Mouse (Mus musculus) v-Abl transformed pro-B cells (cell line): Measurements from ENCODE around the gene Vat1.
"Not testable (repeated sequence)": the region's sequence is repeated elsewhere in the genome, so short reads cannot be mapped to it uniquely, and the experiment has no call there.

ENCODE experiments used
- in situ Hi-C, 2 experiments: fragments of 400-800 bp; cut with MboI; formaldehyde crosslinking; loops; one replicate each; pipeline ENCODE4 v1.15.1; 2025; ENCODE audit not compliant: unreplicated experiment in 2 of 2

The Vat1 gene

DNA sequence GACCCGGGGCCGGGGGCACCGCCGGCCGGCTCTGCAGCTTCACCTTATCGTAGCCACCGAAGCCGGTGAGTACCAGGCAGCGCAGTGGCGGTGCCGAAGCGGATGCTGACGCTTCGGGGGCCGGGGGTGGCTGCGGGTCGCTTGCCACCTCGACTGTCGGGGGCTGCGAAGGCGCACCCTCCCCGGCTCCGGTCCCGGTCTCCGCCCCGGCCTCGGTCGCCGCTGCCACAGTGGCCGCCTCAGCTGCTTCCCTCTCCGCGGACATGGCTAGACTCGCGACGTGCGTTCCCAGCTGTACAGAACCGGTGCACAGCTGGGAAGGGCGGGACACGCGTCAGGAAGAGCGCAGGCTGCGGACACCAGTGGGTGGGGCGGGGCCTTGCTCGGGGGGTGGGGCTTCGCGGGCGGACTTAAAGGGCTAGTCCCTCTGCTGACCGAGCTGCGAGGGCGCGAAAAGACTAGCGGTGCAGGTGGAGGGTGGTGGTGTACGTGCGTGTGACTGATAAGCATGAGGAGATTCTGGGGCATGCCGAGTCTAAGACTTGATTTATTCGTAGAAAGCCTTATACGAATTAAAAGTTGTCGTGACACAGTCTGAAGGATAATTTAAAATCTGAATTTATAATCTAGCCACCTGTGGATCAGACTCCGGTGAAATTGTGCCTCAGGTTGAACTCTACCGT lies at the start of gene Vat1:
Vat1 (minus strand) TSS at position 362 of the 683 bp plus-strand sequence.
- in situ Hi-C loops, result no loop called here

DNA sequence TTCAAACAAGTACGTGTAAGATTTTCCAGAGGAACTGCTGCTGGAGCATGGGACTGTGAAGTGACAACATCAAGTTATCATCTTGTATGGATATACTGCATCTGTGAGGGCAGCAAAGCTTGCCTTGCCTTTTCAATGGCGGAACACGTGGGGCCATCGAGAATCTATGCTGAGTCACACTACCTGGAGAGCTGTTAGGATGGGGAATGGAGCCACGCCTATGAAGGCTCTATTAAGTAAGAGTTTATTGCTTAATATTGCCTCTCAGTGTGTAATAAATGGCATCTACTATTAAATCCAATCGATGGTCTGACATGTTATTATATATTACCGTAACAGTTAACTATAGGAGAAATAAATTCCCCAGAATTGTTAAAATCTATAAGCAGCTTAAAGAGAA lies 41.1 kb upstream of the Vat1 start:
- in situ Hi-C loops, result no loop called here

DNA sequence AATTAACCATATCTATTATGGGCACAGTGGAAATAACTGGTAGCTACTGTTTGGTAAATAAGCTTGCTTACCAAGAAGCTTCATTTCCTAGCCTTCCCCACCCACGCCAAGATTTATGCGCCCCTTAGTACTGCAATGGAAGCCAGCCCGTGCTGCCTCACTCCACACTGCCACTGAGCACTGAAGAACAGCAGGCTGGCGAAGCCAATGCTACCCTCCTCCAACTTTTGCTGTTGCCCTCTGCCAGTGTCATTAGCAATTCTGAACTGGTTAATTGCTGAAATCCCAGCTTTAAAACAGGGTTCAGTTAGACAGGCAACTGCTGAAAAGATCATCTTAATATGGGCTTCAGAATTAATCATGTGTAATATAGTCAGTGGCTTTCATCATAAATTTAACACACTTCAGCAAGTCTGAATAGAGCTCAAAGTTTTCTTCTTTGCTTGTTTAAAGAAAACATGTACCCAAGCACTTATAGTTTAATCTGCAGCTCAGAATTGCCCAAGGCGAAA lies 40.3 kb upstream of the Vat1 start:
- in situ Hi-C loops, result no loop called here

DNA sequence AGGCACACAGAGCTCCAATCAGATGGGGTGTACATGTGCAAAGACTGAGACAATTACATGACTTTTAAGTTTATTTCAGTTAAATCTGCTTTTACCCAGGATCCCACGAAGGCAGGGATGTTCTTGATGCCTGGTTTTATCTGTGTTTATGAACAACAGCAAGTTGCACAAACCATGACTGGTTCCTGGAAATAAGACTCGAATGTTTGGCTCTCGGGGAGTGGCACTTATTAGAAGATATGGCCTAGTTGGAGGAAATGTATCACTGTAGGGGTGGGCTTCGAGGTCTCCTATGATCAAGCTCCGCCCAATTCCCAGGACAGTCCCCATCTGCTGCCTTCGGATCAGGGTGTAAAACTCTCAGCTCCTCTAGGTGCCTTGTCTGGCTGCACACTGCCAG lies 20.1 kb upstream of the Vat1 start:
- in situ Hi-C loops, result no loop called here

DNA sequence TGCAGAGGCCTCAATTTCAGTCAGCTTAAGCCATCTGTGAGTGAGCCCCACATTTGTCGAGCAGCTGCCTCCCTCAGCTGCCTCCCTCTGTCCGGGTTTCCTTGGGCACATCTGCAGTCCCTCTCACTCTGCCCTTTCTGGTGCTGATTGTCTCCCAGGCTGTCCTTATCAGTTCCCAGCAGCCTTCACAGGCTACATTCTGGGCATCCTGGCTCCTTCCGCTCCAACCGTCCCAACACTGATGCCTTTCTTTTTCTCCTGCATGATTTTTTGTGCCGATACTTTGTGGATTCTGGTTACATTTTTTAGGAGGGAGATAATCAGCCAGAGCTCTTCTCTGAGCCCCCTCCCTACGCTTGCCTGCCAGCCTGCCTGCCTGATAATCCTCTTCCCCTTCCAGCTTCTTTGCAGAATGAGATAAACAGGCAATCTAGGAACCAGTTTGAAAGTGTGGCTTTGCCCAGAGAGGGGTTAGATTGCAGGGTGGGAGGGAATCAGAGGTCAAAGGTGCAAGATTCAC lies 19.5 kb upstream of the Vat1 start:
- in situ Hi-C loops, result no loop called here

DNA sequence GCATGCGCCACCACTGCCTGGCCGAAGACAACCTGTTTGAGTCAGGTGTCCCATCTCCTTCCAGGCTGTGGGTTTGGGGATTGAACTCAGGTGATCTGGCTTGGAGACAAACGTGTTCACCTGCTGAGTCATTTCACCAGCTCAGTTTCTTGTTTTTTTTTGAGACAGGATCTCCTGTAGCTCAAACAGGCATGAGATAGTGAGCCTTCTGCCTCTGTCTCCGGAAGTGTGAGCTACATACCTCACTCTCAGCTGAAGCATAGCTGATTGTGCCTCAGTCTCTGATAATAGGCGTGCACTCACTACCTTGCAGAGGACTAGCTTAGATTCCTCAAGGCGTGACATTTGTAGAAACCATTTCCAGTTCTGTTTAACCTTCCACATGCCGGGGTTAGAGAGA lies 18.8 kb upstream of the Vat1 start:
- in situ Hi-C loops, result no loop called here

DNA sequence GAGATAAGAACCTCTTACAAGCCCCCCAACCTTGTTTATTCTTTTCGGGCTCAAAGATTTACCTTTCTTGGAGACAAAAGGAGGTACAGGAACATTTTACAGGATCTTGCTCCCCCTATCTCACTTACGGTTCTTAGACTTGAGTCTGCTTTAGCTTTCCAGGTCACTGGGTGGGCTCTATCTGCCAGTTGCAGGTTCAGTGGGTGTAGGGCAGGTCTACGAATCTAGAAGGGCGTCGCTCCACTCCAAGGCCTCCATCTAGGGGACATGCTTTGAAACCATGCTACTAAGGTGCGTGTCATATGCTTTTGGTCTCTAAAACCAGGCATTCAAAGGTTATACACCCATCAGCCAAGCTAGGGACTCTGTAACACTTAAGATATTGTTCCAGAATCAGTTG lies 18.2 kb upstream of the Vat1 start:
- in situ Hi-C loops, result no loop called here

DNA sequence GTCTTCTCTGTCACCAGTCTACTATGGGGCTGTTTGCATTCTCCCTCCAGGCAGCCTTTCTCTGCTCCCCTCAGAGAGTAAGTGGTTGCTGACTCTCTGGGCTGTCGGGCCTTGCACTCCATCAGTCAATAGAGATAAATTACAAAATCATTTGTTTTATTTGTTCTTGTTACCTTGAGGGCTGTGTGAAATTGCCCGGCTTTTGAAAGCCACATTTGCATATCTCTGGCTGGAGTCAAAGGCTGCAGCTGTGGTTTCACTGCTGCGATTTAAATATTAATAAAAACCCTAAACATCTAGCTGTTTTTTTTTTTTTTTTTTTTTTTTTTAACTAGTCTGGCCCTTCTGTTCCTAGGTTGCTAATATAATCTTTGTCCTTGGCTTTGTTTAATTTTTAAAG lies 17.8 kb upstream of the Vat1 start:
- in situ Hi-C loops, result no loop called here

DNA sequence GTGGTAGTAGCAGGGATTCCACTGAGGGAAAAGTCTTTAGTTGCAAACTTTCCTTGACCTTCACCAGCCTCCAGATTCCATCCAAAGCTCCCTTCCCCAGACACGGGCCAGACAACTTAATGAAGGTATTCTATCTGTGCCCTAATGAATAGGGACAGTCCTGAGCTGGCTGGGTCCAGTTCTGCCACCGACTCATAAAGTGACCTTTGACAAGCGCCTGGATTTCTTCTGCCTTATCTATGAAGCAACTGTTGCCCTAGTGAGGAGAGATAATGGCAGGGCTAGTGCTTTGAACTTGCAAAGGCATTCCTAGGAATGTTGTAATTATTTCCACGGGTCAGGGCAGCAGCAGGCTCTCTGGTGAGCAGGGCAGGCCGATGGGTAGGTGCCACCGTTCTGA lies 14.9 kb upstream of the Vat1 start:
- in situ Hi-C loops, result no loop called here

DNA sequence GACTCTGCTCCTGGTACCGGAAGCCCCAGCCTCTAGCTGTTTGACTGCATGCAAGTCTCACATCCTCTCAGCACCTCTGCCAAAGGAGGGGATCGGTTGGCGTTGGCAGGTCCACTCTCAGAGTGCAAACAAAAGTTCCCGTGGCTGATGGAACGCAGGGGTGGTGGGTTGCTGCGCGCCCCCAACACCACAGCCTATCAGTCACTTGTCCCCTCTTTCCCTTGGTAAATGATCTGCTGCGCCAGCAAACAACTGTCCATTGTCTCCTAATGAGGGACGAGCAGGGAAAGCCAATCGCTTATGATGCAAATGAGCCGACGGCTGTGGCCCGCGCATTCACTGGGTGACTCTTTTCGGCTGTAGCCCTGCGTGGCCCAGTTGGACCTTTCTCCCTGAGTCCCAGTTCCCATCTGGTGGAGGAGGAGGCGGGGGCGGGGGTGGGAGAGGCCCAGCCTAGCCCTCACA lies 13.2 kb upstream of the Vat1 start:
- in situ Hi-C loops, result no loop called here

DNA sequence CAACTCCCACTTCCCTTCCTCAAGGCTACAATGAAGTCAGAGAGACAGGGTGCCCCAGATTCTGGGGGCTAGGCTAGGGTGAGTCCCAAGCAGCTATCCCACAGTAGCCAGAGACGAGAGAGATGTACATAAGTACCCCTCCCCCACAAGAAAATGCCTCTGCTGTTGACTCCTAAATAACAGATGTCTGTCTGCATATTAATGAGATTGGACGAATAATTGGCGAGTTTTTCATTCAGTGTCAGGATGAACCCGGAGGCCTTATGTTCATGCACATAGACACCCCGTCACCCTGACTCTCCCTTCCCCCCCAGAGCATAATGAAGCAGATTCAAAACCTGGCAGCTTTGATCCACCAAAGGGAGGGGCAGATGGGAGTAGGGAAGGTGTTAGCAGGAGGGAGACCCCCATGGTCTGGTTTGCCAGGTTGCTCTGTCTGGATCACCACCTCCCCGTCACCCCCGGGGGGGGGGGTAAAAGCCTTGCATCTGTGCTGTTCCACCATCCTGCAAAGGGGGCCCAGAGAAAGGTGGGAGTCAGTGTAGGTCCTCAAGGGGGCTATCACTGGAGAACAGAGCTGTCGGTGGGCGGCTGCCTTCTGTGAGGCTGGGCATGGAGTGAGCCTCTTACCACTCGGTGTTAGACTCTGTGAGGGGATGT lies 11.7 kb upstream of the Vat1 start:
- in situ Hi-C loops, result no loop called here

DNA sequence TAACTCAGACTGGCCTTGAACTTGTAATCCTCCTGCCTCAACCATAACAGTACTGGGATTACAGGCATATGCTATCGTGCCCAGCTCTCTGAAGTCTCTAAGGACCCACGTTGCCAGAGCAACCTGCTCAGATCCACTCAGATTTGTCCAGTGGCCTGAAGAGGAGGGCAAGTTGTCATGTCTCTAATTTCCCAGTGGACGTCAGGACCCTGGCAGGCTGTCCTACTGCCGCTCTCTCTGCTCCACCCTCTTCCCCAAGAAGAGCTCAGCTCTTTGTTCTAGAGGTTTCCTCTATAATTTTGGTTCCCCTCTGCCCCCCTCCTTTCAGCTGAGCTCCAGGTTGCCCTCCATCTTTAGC lies 11.1 kb upstream of the Vat1 start:
- in situ Hi-C loops, result no loop called here

DNA sequence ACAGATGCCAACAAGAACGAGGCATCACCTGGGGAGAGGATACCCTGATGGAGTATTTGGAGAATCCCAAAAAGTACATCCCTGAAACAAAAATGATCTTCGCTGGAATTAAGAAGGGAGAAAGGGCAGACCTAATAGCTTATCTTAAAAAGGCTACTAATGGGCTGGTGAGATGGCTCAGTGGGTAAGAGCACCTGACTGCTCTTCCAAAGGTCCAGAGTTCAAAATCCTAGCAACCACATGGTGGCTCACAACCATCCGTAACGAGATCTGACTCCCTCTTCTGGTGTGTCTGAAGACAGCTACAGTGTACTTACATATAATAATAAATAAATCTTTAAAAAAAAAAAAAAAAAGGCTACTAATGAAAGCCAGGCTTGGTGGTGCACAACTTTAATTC lies 10.3 kb upstream of the Vat1 start:
- in situ Hi-C loops, result not testable (repeated sequence)

DNA sequence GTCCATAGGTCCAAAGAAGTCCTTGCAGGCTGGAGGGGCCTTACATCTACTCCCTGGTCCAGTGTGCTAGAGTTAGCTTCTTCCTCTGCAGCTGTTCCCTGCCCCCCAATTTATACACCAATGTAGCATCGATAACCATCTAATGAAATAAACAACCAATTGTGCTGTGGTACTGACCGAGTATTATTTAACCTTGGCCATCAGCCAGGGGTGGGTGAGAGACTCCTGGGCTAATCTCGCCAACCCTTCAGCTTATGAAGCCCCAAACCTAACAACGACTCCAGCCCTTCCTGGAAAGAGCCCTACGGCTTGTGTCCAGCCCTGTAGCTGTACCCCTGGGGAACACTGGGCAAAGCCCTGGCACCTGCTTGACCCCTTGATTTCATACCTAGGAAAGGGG lies 8.3 kb upstream of the Vat1 start:
- in situ Hi-C loops, result no loop called here

DNA sequence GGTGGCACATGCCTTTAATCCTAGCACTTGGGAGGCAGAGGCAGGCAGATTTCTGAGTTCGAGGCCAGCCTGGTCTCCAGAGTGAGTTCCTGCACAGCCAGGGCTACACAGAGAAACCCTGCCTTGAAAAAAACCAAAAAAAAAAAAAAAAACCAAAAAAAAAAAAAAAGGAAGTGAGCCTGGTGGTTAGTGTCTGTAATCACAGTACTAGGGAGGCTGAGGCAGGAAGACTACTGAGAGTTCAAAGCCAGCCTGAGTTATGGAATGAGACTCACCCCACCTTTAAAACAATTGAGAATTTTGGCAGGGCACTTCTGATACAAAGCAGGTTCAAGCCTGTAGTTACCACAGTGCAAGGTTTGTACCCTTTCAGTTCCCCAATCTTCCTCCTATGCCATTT lies 7.7 kb upstream of the Vat1 start:
- in situ Hi-C loops, result not testable (repeated sequence)

DNA sequence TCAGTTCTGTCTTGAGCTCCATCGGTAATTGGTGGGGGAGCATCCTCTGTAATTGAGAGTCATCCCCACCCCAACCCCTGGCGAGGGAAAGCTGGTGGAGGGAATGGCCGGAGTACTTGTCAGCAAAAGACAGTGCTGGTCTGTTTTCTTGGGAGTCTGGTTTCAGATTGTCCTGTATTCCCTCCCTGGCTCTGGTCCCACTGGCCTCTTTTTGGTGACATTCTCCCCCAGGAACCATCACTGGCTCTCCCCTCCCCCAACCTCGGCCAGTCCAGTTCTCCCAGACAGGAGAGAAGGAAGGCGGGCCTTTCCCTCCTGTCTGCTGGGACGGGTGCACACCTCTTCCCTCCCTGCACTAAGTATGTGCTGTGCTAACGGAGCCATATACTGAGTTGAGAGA lies 6.3 kb upstream of the Vat1 start:
- in situ Hi-C loops, result no loop called here

DNA sequence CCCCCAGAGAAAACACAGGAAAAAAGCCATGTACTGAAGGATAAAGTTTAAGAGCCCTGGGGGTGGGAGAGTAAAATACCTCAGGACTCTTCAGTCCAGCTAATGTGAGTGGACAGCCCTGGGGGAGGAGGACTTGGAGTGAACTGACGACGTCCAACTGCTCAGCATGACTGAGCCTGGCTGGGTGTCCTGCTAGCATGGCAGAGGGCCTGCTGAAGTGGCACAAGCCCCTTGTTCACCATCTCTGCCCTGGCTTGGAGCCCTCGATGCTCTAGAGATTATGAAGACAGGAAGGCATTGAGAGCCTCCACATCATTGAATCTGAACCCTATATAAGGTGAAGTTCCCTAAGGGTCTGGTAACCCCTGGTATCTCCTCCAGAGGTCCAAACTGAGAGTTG lies 5.9 kb upstream of the Vat1 start:
- in situ Hi-C loops, result no loop called here

DNA sequence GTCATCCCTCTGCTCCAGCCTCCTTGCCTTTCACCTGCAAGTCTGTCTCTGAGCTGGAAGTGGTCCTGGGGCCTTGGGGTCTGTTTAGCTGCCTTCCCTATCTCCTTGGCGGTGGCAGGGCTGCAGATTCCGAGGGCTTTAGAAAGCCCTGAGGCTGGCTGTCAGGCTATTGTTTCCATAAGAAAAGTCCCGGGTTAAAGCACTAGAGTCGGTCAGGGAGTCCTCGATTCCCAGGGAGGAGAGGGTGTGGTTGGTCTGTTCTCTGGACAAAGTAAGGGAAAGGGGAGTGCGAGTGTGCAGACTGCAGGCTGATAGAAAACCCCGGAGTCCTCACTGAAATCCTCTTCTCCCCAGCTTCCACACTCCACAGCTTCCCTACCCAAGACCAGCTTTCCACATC lies 4.2 kb upstream of the Vat1 start:
- in situ Hi-C loops, result no loop called here

DNA sequence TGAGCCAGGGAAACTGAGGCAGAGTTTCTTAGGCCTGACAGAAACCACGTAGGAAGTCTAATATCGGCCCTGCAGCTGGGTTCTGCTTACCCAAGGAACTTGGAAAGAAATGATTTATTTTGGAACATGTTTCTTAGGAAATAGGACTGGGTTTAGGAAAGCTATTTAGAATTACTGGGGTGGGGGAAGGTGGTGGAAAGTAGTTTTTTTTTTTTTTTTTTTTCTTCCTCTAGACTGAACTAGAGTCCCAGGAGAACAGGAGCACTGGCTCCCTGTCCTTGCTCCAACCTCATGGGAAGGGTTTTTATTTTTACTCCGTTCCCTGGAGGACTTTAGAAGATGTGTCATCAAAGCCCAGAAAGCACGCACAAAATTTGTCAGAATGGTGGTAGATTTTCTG lies 3.1 kb upstream of the Vat1 start:
- in situ Hi-C loops, result no loop called here

DNA sequence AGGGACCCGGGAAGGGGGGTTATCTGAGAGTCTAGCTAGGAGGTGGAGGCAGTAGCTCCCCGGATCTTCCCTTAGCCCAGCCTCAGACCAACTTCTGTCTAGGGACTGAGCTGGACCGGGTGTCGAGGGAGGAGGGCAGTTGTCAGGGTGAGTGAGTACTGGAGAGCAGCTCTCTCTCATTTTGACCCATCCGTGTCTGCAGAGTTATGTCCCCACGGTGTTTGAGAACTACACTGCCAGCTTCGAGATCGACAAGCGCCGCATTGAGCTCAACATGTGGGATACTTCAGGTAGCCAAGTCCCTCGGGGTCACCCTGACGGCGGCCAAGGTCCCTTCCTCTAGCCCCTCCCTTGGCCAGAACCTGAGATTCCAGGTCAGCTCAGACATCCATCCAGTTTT lies 2.7 kb upstream of the Vat1 start:
- in situ Hi-C loops, result no loop called here

DNA sequence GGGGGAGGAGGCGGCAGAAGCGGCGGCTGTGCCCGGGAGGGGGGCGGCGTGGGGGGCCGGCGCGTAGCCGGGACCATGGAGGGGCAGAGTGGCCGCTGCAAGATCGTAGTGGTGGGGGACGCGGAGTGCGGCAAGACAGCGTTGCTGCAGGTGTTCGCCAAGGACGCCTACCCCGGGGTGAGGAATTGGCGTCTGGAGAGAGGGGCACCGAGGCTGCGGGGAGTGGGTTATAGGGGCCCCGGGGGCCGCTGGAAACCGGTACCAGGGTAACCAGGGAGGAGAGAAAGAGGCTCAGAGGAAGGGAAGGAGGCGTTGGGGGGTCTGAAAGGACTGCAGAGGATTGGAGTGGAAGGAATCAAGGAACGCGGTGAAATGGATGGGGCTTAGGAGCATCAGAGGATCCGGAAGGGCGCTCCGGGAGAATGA lies 2.2 kb upstream of the Vat1 start:
- in situ Hi-C loops, result no loop called here
